Mouse (Mus musculus) liver, adult 2 months (tissue): ENCODE data around the gene Myo1h.

ENCODE experiments used
- CTCF ChIP-seq: fragments of 200-500 bp; IDR thresholded peaks from 2 replicates; pipeline ENCODE4 v1.5.1; 2011; ENCODE audit warnings: low read depth, low read length, control low read depth
- POLR2A ChIP-seq: fragments of 200-500 bp; IDR thresholded peaks from 2 replicates; pipeline ENCODE4 v1.6.1; 2011; ENCODE audit warnings: low read length, control low read depth; ENCODE audit not compliant: insufficient read depth; ENCODE audit errors: extremely low read depth

GRCm38 (mm10) chr5:114383184-114383904 lies 94.4 kb downstream of the Myo1h start:
- TF ChIP-seq CTCF: peak; percentile 83
- no peak for TF ChIP-seq POLR2A
